In genomic region chr1:151074508-151075314, GRCm38 (mm10) we compare ENCODE assay signal across 14 mouse cellular contexts.
DNase-seq lines count a peak whose midpoint lies in the region; ATAC-seq and TF ChIP-seq lines count a peak whose summit lies in the region.
"Had no signal": no experiment of that assay in that cellular context is flagged by ENCODE, and none has a peak within 500 bp of the region (broad histone marks: within the 10 kb centered on the region; RNA-seq: fewer than 3 reads in every experiment).

No protein-coding gene starts in this region.

- TF ChIP-seq EP300 in liver, postnatal 0 days (IDR thresholded peaks at IDR 0.05; ENCODE audit: low read depth): no peak

- DNase-seq in thymus, postnatal 0 days (ENCODE audit: low spot score): peak; percentile 46
- DNase-seq in thymus, adult 18-20 months: no peak
- no peak for DNase-seq in liver, postnatal 0 days
- peak; percentile 41 for DNase-seq in thymus, postnatal 4 days
- DNase-seq in left cerebral cortex, postnatal 25 days (ENCODE audit: low spot score in 2 of 2): no peak
- no peak for DNase-seq in MN1 (ENCODE audit: low spot score)
- DNase-seq in layer of hippocampus, adult 11-12 months (ENCODE audit: low spot score): no peak
- DNase-seq: cerebellum, postnatal 36 days; gastrocnemius, postnatal 10 days; kidney, adult 11 months; lung, postnatal 10 days had no signal

- peak overlapping the region; percentile 56 for H3K4me2 ChIP-seq in liver, postnatal 0 days (ENCODE audit: low read depth, low read length)
- H3K4me2 ChIP-seq: embryonic facial prominence, embryonic 15.5 days had no signal

- TF ChIP-seq POLR2A in bone marrow macrophage, adult 2 months (IDR thresholded peaks at IDR 0.05; ENCODE audit: borderline replicate concordance, low read depth, low read length): no peak

- no peak overlapping the region for H3K27ac ChIP-seq in bone marrow macrophage, adult 2 months (ENCODE audit: insufficient read depth, low read depth, low read length)
- no peak overlapping the region for H3K27ac ChIP-seq in liver, postnatal 0 days (ENCODE audit: low read depth)
- H3K27ac ChIP-seq: embryonic facial prominence, embryonic 15.5 days had no signal

- H3K36me3 ChIP-seq in liver, postnatal 0 days (replicated peaks; ENCODE audit: insufficient read depth, low read length): no peaks in the 10 kb centered on the region
- H3K36me3 ChIP-seq: embryonic facial prominence, embryonic 15.5 days had no signal

- H3K4me3 ChIP-seq in bone marrow macrophage, adult 2 months (ENCODE audit: insufficient read depth, low read length): peak overlapping the region; percentile 57
- H3K4me3 ChIP-seq in liver, postnatal 0 days (ENCODE audit: low read depth, low read length): peak overlapping the region; percentile 9; the same call in 1 of the 2 replicates
- H3K4me3 ChIP-seq: embryonic facial prominence, embryonic 15.5 days had no signal

- peaks cover 8% of the 10 kb centered on the region; the same call in 1 of the 2 replicates for H3K4me1 ChIP-seq in bone marrow macrophage, adult 2 months (ENCODE audit: control insufficient read depth, insufficient read depth, low read length)
- H3K4me1 ChIP-seq in liver, postnatal 0 days (ENCODE audit: insufficient read depth): peaks cover 8% of the 10 kb centered on the region

- no peaks in the 10 kb centered on the region for H3K27me3 ChIP-seq in liver, postnatal 0 days (ENCODE audit: insufficient read depth, low read length)
- H3K27me3 ChIP-seq: embryonic facial prominence, embryonic 15.5 days had no signal

- no peak for ATAC-seq in liver, postnatal 0 days
- ATAC-seq: forebrain, embryonic 14.5 days had no signal

- intact Hi-C loops in left cerebral cortex, postnatal 25 days (cut with DNase I): no loop called here

- TF ChIP-seq CTCF in bone marrow macrophage, adult 2 months (IDR thresholded peaks at IDR 0.05; ENCODE audit: low read depth, low read length): no peak
- no peak for TF ChIP-seq CTCF in liver, postnatal 0 days (IDR thresholded peaks at IDR 0.05; ENCODE audit: low read depth)

- H3K9ac ChIP-seq in liver, postnatal 0 days (replicated peaks): no peak overlapping the region
- H3K9ac ChIP-seq: embryonic facial prominence, embryonic 15.5 days had no signal

- no peaks in the 10 kb centered on the region for H3K9me3 ChIP-seq in liver, postnatal 0 days (ENCODE audit: low read length)
- H3K9me3 ChIP-seq: embryonic facial prominence, embryonic 15.5 days had no signal

- WGBS in liver, postnatal 0 days (ENCODE audit: insufficient replicate concordance): 35% methylated on average over 16 of the region's 16 CpGs

Comparison
In these comparisons a context has a peak if more than half of its experiments do, and no peak if none do; other contexts are left out.
1. DNase-seq: peak in thymus, postnatal 0 days (single experiment) and thymus, postnatal 4 days (single experiment); none in thymus, adult 18-20 months (0 of 2), liver, postnatal 0 days (single experiment), left cerebral cortex, postnatal 25 days (0 of 2), MN1 (single experiment) and layer of hippocampus, adult 11-12 months (single experiment).